Mouse (Mus musculus) urinary bladder, adult 18-20 months (tissue): ENCODE measurements at regions not wholly inside any gene's neighbourhood (a gene's known extent, or its start where the extent isn't known, plus 50 kb on each side); places are given as distances from the start of the nearest gene placed in this dataset.

Experiments
- DNase-seq, 2 experiments: peaks; one replicate each; pipeline ENCODE4 v3.0.0; 2022; ENCODE audit warnings: low spot score in 2 of 2, mixed read lengths in 2 of 2

DNA sequence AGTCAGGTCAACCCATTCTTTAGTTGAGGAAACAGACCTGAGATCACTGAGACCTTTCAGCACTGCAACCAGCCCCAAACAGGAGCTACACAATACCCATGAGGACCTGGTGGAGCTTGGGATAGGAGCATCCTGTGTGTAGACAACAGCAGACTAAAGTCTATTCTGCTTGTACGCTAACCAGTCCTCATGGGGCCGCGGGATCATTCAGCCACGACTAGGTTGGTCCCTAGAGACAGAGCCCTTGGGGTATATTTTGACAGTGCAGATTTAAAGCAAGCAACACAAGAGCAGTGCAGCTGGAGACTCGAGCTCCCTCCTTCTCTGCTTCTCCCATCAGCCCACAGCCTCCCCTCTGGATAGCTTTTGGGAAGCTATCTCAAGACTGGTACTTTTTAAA lies 51.7 kb upstream of the Ankrd34c start:
- DNase-seq, result no peak

DNA sequence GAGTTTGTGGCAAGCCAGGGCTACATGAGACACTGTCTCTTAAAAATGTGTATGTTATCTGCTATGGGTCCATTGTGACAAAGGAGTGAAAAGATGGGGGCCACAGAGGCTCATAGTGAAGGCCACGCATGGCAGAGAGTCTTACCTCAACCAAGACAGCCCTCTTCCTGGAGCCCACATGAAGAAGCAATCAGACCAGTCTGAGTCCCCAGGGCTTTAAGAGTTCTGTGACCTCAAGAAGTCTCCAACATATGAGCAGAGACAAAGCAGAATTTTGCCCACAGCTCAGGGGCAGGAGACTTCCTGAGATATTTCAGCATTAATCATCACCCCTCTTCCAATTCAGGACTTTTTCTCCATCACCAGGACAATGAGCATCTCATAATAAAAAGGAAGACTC lies 50.4 kb upstream of the Ankrd34c start:
- no peak for DNase-seq
